Mouse (Mus musculus): ENCODE results near the gene Trip13. TPM values are rescaled to one million over a fixed set of nuclear protein-coding genes. Genes with fewer than 3 reads are reported as not detected.

Gene Trip13
- total and polyA plus RNA-seq, 3 experiments, result 42.3 to 94.5 (median 93.2) TPM

DNA sequence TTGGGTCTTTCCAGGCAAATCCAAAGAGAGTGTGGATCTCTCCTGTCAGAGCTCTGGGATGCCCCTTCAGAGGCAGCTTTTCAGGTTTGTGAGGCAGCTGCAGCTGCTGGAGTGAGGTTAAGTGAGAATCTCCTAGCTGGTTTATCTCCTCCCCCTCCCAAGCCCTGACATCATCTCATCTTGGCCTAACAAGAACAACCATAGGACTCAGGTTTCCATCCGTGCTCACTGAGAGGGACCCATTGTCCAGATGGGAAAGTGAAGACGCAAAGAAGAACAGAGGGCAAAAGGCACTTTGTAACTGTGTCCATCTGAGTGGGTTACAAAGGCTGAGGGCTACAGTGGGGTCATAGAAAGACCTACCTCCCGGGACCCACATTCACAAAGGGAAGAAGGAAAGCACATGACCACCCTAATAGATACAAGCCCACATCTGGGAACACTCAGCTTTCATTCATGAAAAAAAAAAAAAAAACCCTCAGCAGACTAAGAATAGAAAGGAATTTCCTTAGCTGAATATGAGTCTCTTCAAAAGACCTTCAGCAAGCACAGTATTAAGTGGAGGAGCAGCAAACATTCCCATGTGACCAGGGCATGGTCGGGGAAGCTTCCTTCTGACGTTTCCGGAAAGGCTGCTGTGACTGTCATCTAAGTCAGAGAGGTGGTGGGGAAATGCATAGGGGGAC lies 44.9 kb downstream of the Trip13 start:
- DNase-seq (ENCODE audit: extremely low read depth), result no peak
- Histone ChIP-seq H3K27me3 (replicated peaks) (no peaks in the 10 kb centered on the region), H3K4me1 (ENCODE audit: control insufficient read depth in 1 of 2, insufficient read depth in 2 of 2) (peaks cover 0 to 14% of the 10 kb centered on the region in 2 experiments; a peak in 2 of 4 replicates), H3K4me2 (ENCODE audit: insufficient read depth, low read depth, poor library complexity, severe bottlenecking) (no peak overlapping the region), H3K27ac (ENCODE audit: insufficient read depth, low read depth) (no peak overlapping the region), H3K79me2 (replicated peaks; ENCODE audit: control insufficient read depth, extremely low read depth, insufficient read depth, poor library complexity, severe bottlenecking) (no peaks in the 10 kb centered on the region), H3K4me3 (replicated peaks in 1 of 3; ENCODE audit: low read depth in 2 of 3, low read length in 2 of 3, poor library complexity in 1 of 3) (no peak overlapping the region), H3K9me3 (replicated peaks; ENCODE audit: low read length) (peaks cover 2% of the 10 kb centered on the region), H3K9ac (ENCODE audit: insufficient read depth, low read depth) (no peak overlapping the region), H3K36me3 (replicated peaks in 1 of 2; ENCODE audit: control insufficient read depth in 1 of 2, insufficient read depth in 1 of 2, low read length in 1 of 2) (no peaks in the 10 kb centered on the region)
- TF ChIP-seq EP300 (IDR thresholded peaks at IDR 0.05; ENCODE audit: low read length), result no peak
- TF ChIP-seq JUN (IDR thresholded peaks at IDR 0.05; ENCODE audit: insufficient read depth, low read depth, low read length), result no peak
- in situ Hi-C loops (cut with MboI; ENCODE audit: low pct_ligation_motif_present, low pct_unique_long_range_greater_than_20kb, low sequenced_read_pairs), result no loop called here
- dilution Hi-C loops (cut with MboI; ENCODE audit: extremely low pct_ligation_motif_present, extremely low pct_unique_long_range_greater_than_20kb, low sequenced_read_pairs), result no loop called here

DNA sequence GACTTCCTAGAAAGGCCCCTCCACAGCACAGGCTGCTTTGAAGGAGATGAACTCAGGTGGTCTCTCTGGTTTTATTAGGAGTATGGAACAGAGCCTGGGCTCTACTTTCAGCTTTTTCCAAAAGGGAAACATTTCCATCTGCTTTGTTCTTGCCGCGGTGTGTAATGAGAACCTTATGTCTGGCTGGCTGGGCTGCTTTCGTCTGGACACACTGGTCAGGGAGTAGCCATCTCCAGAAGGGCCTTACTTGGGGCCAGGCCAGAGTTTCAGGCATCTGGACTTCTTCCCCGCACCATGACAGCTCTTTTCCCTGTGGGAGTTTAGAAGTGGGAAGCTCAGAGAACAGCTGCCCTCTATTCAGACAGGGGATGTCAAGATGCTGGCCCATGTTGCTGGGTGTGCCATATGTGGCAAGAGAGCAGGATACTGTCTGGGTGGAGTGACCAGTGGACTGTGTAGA lies 50.1 kb downstream of the Trip13 start:
- TF ChIP-seq ZNF384 (IDR thresholded peaks at IDR 0.05; ENCODE audit: low read depth, low read length), result no peak
- TF ChIP-seq GABPA (IDR thresholded peaks at IDR 0.05; ENCODE audit: insufficient replicate concordance, low read depth, low read length), result no peak
- TF ChIP-seq USF1 (IDR thresholded peaks at IDR 0.05; ENCODE audit: low read depth, low read length), result no peak
- TF ChIP-seq TBP (conservative IDR thresholded peaks at IDR 0.05; ENCODE audit: low read depth, low read length), result no peak
- TF ChIP-seq MEF2A (IDR thresholded peaks at IDR 0.05; ENCODE audit: borderline replicate concordance, low read depth, low read length), result no peak
- no peak overlapping the region for H3K27ac ChIP-seq (ENCODE audit: insufficient read depth, low read depth)
- no peaks in the 10 kb centered on the region for H3K79me2 ChIP-seq (replicated peaks; ENCODE audit: control insufficient read depth, extremely low read depth, insufficient read depth, poor library complexity, severe bottlenecking)
- H3K4me1 ChIP-seq (ENCODE audit: control insufficient read depth in 1 of 2, insufficient read depth in 2 of 2), result peaks cover 0 to 12% of the 10 kb centered on the region in 2 experiments; a peak in 2 of 4 replicates
- H3K4me2 ChIP-seq (ENCODE audit: insufficient read depth, low read depth, poor library complexity, severe bottlenecking), result no peak overlapping the region
- dilution Hi-C loops (cut with MboI; ENCODE audit: extremely low pct_ligation_motif_present, extremely low pct_unique_long_range_greater_than_20kb, low sequenced_read_pairs), result no loop called here
- DNase-seq (ENCODE audit: extremely low read depth), result no peak
- H3K4me3 ChIP-seq (replicated peaks in 1 of 3; ENCODE audit: low read depth in 2 of 3, low read length in 2 of 3, poor library complexity in 1 of 3), result no peak overlapping the region
- in situ Hi-C loops (cut with MboI; ENCODE audit: low pct_ligation_motif_present, low pct_unique_long_range_greater_than_20kb, low sequenced_read_pairs), result no loop called here
- no peak overlapping the region for H3K9ac ChIP-seq (ENCODE audit: insufficient read depth, low read depth)
- no peaks in the 10 kb centered on the region for H3K9me3 ChIP-seq (replicated peaks; ENCODE audit: low read length)
- H3K27me3 ChIP-seq (replicated peaks), result no peaks in the 10 kb centered on the region
- H3K36me3 ChIP-seq (replicated peaks in 1 of 2; ENCODE audit: control insufficient read depth in 1 of 2, insufficient read depth in 1 of 2, low read length in 1 of 2), result no peaks in the 10 kb centered on the region

GRCm38 (mm10) chr13:73886601-73887000 lies 51.0 kb downstream of the Trip13 start:
- Histone ChIP-seq H3K9me3 (replicated peaks; ENCODE audit: low read length) (no peaks in the 10 kb centered on the region), H3K4me3 (replicated peaks in 1 of 3; ENCODE audit: low read depth in 2 of 3, low read length in 2 of 3, poor library complexity in 1 of 3) (no peak overlapping the region), H3K79me2 (replicated peaks; ENCODE audit: control insufficient read depth, extremely low read depth, insufficient read depth, poor library complexity, severe bottlenecking) (no peaks in the 10 kb centered on the region), H3K9ac (ENCODE audit: insufficient read depth, low read depth) (no peak overlapping the region), H3K27ac (ENCODE audit: insufficient read depth, low read depth) (no peak overlapping the region), H3K27me3 (replicated peaks) (peaks cover 6% of the 10 kb centered on the region), H3K4me1 (ENCODE audit: control insufficient read depth in 1 of 2, insufficient read depth in 2 of 2) (peaks cover 0 to 4% of the 10 kb centered on the region in 2 experiments; a peak in 2 of 4 replicates), H3K36me3 (replicated peaks in 1 of 2; ENCODE audit: control insufficient read depth in 1 of 2, insufficient read depth in 1 of 2, low read length in 1 of 2) (no peaks in the 10 kb centered on the region), H3K4me2 (ENCODE audit: insufficient read depth, low read depth, poor library complexity, severe bottlenecking) (no peak overlapping the region)
- dilution Hi-C loops (cut with MboI; ENCODE audit: extremely low pct_ligation_motif_present, extremely low pct_unique_long_range_greater_than_20kb, low sequenced_read_pairs) (no loop called here), in situ Hi-C loops (cut with MboI; ENCODE audit: low pct_ligation_motif_present, low pct_unique_long_range_greater_than_20kb, low sequenced_read_pairs) (no loop called here)
- TF ChIP-seq SMC3 (IDR thresholded peaks at IDR 0.05; ENCODE audit: low read depth, low read length) (no peak), MXI1 (IDR thresholded peaks at IDR 0.05; ENCODE audit: low read depth, low read length) (no peak), RAD21 (IDR thresholded peaks at IDR 0.05; ENCODE audit: low read depth, low read length) (no peak), ZNF384 (IDR thresholded peaks at IDR 0.05; ENCODE audit: low read depth, low read length) (no peak), CTCF (conservative IDR thresholded peaks at IDR 0.05 in 1 of 2, IDR thresholded peaks at IDR 0.05 in 1 of 2; ENCODE audit: low read depth in 2 of 2, low read length in 2 of 2) (no peak), HCFC1 (IDR thresholded peaks at IDR 0.05; ENCODE audit: low read depth, low read length) (no peak), MAX (IDR thresholded peaks at IDR 0.05; ENCODE audit: low read length) (no peak), USF1 (IDR thresholded peaks at IDR 0.05; ENCODE audit: low read depth, low read length) (no peak), PAX5 (IDR thresholded peaks at IDR 0.05; ENCODE audit: low read length) (no peak), ZKSCAN1 (IDR thresholded peaks at IDR 0.05; ENCODE audit: borderline replicate concordance, low read depth, low read length) (no peak), JUN (IDR thresholded peaks at IDR 0.05; ENCODE audit: insufficient read depth, low read depth, low read length) (no peak), MYC (IDR thresholded peaks at IDR 0.05; ENCODE audit: low read depth, low read length) (no peak), MEF2A (IDR thresholded peaks at IDR 0.05; ENCODE audit: borderline replicate concordance, low read depth, low read length) (no peak), CHD2 (IDR thresholded peaks at IDR 0.05; ENCODE audit: low read length) (no peak), E2F4 (IDR thresholded peaks at IDR 0.05; ENCODE audit: insufficient replicate concordance, low read depth, low read length) (no peak)
- no peak for DNase-seq (ENCODE audit: extremely low read depth)
